Mouse (Mus musculus): Measurements from ENCODE around the gene Gm4131. TPM values are rescaled to one million over a fixed set of nuclear protein-coding genes. Genes with fewer than 3 reads are reported as not detected.

Gm4131 gene
- polyA plus RNA-seq, 2 experiments, result not detected

DNA sequence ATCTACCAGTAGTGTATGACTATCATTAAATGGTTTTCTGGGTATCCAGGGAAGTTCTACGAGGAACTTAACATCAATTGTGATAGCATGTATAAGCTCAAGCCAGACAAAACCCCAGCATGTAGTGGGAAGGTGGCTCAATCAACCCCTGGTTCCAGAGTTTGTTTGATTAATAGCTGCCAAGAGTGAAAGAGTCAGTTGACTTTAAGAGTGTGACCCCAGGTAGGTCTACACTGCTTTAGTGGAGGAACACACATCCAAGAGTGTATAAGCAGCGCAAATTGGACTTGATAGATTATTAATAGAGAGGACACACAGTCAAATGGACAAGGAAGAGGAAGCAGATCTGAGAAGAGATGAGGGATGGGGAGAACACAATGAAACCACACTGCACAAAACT, 128.9 kb downstream of the Gm4131 start:
- Histone ChIP-seq H3K36me3 (ENCODE audit: control insufficient read depth, insufficient read depth, low read length) (no peaks in the 10 kb centered on the region), H3K9me3 (ENCODE audit: control insufficient read depth, low read length) (no peaks in the 10 kb centered on the region), H3K27me3 (ENCODE audit: control insufficient read depth, insufficient read depth, low read length) (no peaks in the 10 kb centered on the region), H3K9ac (ENCODE audit: low read depth, low read length, severe bottlenecking) (no peak overlapping the region), H3K27ac (replicated peaks; ENCODE audit: low read depth, low read length) (no peak overlapping the region), H3K4me2 (replicated peaks; ENCODE audit: low read depth, low read length, severe bottlenecking) (no peak overlapping the region), H3K4me1 (ENCODE audit: control insufficient read depth, insufficient read depth, low read length) (no peaks in the 10 kb centered on the region), H3K4me3 (replicated peaks; ENCODE audit: low read length) (no peak overlapping the region)
- DNase-seq (ENCODE audit: low spot score) (no peak), ATAC-seq (ENCODE audit: low FRiP score, low read depth) (no peak)
- WGBS, result 94% methylated on average over 2 of the region's 2 CpGs
- no peak for TF ChIP-seq POLR2A (IDR thresholded peaks at IDR 0.05; ENCODE audit: borderline replicate concordance, extremely low read depth, insufficient read depth, insufficient read length)

DNA sequence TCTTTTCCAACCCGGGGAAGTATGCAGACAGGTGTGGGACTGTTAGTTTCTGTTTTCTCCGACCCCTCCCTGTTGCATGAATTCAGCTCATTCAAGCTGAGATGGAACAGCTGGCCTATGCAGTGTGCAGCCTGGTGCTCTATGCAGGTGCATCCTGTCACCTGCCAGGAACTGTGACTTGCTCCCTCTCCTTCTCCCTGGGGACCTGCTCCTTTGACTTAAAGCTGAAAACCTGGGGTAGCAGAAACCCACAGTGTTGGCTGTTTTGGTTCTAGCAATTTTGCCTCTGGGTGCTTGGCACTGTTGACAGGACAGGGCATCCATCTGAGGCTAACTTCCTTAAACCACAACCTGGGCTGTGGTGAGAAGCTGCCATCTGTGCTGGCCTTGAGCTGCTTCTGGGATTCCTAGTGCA, 141.4 kb downstream of the Gm4131 start:
- Histone ChIP-seq H3K9ac (ENCODE audit: low read depth, low read length, severe bottlenecking) (no peak overlapping the region), H3K4me1 (ENCODE audit: control insufficient read depth, insufficient read depth, low read length) (no peaks in the 10 kb centered on the region), H3K9me3 (ENCODE audit: control insufficient read depth, low read length) (no peaks in the 10 kb centered on the region), H3K36me3 (ENCODE audit: control insufficient read depth, insufficient read depth, low read length) (no peaks in the 10 kb centered on the region), H3K27me3 (ENCODE audit: control insufficient read depth, insufficient read depth, low read length) (no peaks in the 10 kb centered on the region), H3K4me2 (replicated peaks; ENCODE audit: low read depth, low read length, severe bottlenecking) (no peak overlapping the region), H3K4me3 (replicated peaks; ENCODE audit: low read length) (no peak overlapping the region), H3K27ac (replicated peaks; ENCODE audit: low read depth, low read length) (no peak overlapping the region)
- TF ChIP-seq POLR2A (IDR thresholded peaks at IDR 0.05; ENCODE audit: borderline replicate concordance, extremely low read depth, insufficient read depth, insufficient read length), result no peak
- ATAC-seq (ENCODE audit: low FRiP score, low read depth) (peak; percentile 37; the same call in 1 of the 2 replicates), DNase-seq (ENCODE audit: low spot score) (no peak)
- WGBS, result 56% methylated on average over 2 of the region's 2 CpGs

DNA sequence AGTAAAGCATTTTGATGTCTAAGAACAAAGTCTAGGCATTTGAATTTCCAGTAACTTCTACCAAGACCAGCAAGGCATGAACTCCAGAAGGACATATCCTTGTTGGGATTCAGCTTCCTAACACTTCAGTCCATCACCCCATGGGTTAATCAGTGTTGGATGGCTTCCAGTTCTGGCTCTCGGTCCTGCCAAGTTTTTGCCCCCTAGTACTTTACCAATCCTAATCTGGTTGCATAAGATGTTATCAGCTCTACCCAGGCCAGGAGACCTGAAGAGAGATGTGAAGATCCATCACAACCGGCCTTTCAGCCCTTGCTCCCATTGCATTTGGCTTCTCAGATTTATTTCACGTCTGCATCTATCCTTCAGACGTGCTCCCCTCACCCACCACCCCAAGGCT, 144.5 kb downstream of the Gm4131 start:
- 73% methylated on average over 4 of the region's 4 CpGs for WGBS
- TF ChIP-seq POLR2A (IDR thresholded peaks at IDR 0.05; ENCODE audit: borderline replicate concordance, extremely low read depth, insufficient read depth, insufficient read length), result no peak
- no peak overlapping the region for H3K4me2 ChIP-seq (replicated peaks; ENCODE audit: low read depth, low read length, severe bottlenecking)
- no peaks in the 10 kb centered on the region for H3K4me1 ChIP-seq (ENCODE audit: control insufficient read depth, insufficient read depth, low read length)
- H3K9ac ChIP-seq (ENCODE audit: low read depth, low read length, severe bottlenecking), result no peak overlapping the region
- no peaks in the 10 kb centered on the region for H3K36me3 ChIP-seq (ENCODE audit: control insufficient read depth, insufficient read depth, low read length)
- no peaks in the 10 kb centered on the region for H3K9me3 ChIP-seq (ENCODE audit: control insufficient read depth, low read length)
- ATAC-seq (ENCODE audit: low FRiP score, low read depth), result no peak
- DNase-seq (ENCODE audit: low spot score), result no peak
- H3K27me3 ChIP-seq (ENCODE audit: control insufficient read depth, insufficient read depth, low read length), result no peaks in the 10 kb centered on the region
- no peak overlapping the region for H3K27ac ChIP-seq (replicated peaks; ENCODE audit: low read depth, low read length)
- no peak overlapping the region for H3K4me3 ChIP-seq (replicated peaks; ENCODE audit: low read length)

DNA sequence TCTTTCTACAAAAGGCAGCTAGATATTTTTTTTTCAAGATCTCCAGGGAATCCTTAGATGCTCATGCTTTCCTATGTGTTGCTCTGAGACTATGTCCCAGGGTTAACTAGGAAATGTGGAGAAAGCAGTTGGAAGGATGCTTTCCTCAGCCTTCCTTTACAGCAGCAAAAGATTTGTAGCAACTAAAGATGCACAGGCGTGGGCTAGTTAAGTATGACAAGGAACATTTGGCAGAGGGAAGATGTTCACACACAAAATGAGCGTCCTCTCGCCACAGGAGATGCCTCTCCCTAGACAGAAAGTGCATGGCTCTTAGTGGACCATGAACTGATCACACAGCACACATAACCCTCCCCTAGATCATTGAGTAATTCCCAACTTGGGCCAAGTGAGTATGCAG, 149.2 kb downstream of the Gm4131 start:
- no peak overlapping the region for H3K27ac ChIP-seq (replicated peaks; ENCODE audit: low read depth, low read length)
- H3K27me3 ChIP-seq (ENCODE audit: control insufficient read depth, insufficient read depth, low read length), result no peaks in the 10 kb centered on the region
- H3K4me3 ChIP-seq (replicated peaks; ENCODE audit: low read length), result no peak overlapping the region
- no peak overlapping the region for H3K4me2 ChIP-seq (replicated peaks; ENCODE audit: low read depth, low read length, severe bottlenecking)
- DNase-seq (ENCODE audit: low spot score), result no peak
- no peak overlapping the region for H3K9ac ChIP-seq (ENCODE audit: low read depth, low read length, severe bottlenecking)
- TF ChIP-seq POLR2A (IDR thresholded peaks at IDR 0.05; ENCODE audit: borderline replicate concordance, extremely low read depth, insufficient read depth, insufficient read length), result no peak
- H3K4me1 ChIP-seq (ENCODE audit: control insufficient read depth, insufficient read depth, low read length), result no peaks in the 10 kb centered on the region
- no peaks in the 10 kb centered on the region for H3K9me3 ChIP-seq (ENCODE audit: control insufficient read depth, low read length)
- WGBS, result 92% methylated on average over 3 of the region's 3 CpGs
- ATAC-seq (ENCODE audit: low FRiP score, low read depth), result no peak
- H3K36me3 ChIP-seq (ENCODE audit: control insufficient read depth, insufficient read depth, low read length), result no peaks in the 10 kb centered on the region

DNA sequence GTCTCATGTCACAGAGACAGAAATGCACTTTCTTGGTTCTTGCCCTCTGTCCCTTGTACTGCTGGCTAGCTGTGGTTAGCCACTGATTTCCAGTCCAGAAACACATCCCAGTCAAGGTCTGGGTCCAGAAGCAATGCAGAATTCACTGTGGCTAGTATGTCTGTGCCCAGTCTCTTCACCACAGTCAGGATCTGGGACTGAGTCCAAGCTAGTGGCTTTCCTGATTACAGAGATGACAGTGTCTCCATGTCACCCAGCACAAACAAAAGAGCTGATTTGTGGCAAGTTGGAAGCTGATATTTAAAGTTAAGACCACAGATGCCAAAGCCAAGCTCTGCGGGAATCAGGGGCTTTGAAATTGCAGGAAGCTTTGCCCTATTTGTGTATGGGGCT, 150.0 kb downstream of the Gm4131 start:
- no peaks in the 10 kb centered on the region for H3K36me3 ChIP-seq (ENCODE audit: control insufficient read depth, insufficient read depth, low read length)
- no peak overlapping the region for H3K9ac ChIP-seq (ENCODE audit: low read depth, low read length, severe bottlenecking)
- no peak for TF ChIP-seq POLR2A (IDR thresholded peaks at IDR 0.05; ENCODE audit: borderline replicate concordance, extremely low read depth, insufficient read depth, insufficient read length)
- no peaks in the 10 kb centered on the region for H3K9me3 ChIP-seq (ENCODE audit: control insufficient read depth, low read length)
- H3K4me3 ChIP-seq (replicated peaks; ENCODE audit: low read length), result no peak overlapping the region
- ATAC-seq (ENCODE audit: low FRiP score, low read depth) (no peak), DNase-seq (ENCODE audit: low spot score) (no peak)
- H3K27ac ChIP-seq (replicated peaks; ENCODE audit: low read depth, low read length), result no peak overlapping the region
- no peak overlapping the region for H3K4me2 ChIP-seq (replicated peaks; ENCODE audit: low read depth, low read length, severe bottlenecking)
- WGBS, result 48% methylated on average over 1 of the region's 1 CpGs
- no peaks in the 10 kb centered on the region for H3K27me3 ChIP-seq (ENCODE audit: control insufficient read depth, insufficient read depth, low read length)
- H3K4me1 ChIP-seq (ENCODE audit: control insufficient read depth, insufficient read depth, low read length), result no peaks in the 10 kb centered on the region
